Mouse (Mus musculus) testis, adult 2 months (tissue): ENCODE data around the gene Mgat5. TPM values are rescaled to one million over a fixed set of nuclear protein-coding genes. Genes with fewer than 3 reads are reported as not detected.

ENCODE experiments used
- H3K27ac ChIP-seq: fragments of 200-500 bp; 2 replicates; pipeline ENCODE4 v1.5.1; 2012; ENCODE audit warnings: low read depth, low read length; ENCODE audit not compliant: control insufficient read depth, insufficient read depth
- H3K27me3 ChIP-seq: fragments of 200-500 bp; 2 replicates; pipeline ENCODE4 v1.6.1; 2012; ENCODE audit warnings: mild to moderate bottlenecking, low read length, moderate library complexity; ENCODE audit not compliant: control insufficient read depth, insufficient read depth
- H3K36me3 ChIP-seq: fragments of 200-500 bp; 2 replicates; pipeline ENCODE4 v1.6.1; 2012; ENCODE audit warnings: mild to moderate bottlenecking, low read length; ENCODE audit not compliant: control insufficient read depth, insufficient read depth
- H3K4me1 ChIP-seq: fragments of 200-500 bp; 2 replicates; pipeline ENCODE4 v1.6.1; 2012; ENCODE audit warnings: low read length; ENCODE audit not compliant: control insufficient read depth, insufficient read depth
- H3K4me3 ChIP-seq: fragments of 200-500 bp; 2 replicates; pipeline ENCODE4 v1.5.1; 2012; ENCODE audit warnings: low read depth, mild to moderate bottlenecking, low read length, moderate library complexity, mixed read lengths; ENCODE audit not compliant: control insufficient read depth
- CTCF ChIP-seq: fragments of 200-500 bp; IDR thresholded peaks from 2 replicates; pipeline ENCODE4 v1.5.1; 2012; ENCODE audit warnings: low read depth, mild to moderate bottlenecking, inconsistent platforms, low read length, moderate library complexity; ENCODE audit not compliant: control insufficient read depth, insufficient read depth, insufficient replicate concordance
- POLR2A ChIP-seq: fragments of 200-500 bp; IDR thresholded peaks from 2 replicates; pipeline ENCODE4 v1.6.1; 2012; ENCODE audit warnings: low read depth, mild to moderate bottlenecking, inconsistent platforms, low read length, moderate library complexity; ENCODE audit not compliant: control insufficient read depth
- polyA plus RNA-seq: library from polyadenylated mRNA; depleted of rRNA; stranded (reverse); fragments of >200 nt; gene quantifications from 2 replicates; pipeline ENCODE4 v1.2.3, GENCODE M21; 2012

Gene Mgat5
- polyA plus RNA-seq, 1 experiment: 16.2 TPM

DNA sequence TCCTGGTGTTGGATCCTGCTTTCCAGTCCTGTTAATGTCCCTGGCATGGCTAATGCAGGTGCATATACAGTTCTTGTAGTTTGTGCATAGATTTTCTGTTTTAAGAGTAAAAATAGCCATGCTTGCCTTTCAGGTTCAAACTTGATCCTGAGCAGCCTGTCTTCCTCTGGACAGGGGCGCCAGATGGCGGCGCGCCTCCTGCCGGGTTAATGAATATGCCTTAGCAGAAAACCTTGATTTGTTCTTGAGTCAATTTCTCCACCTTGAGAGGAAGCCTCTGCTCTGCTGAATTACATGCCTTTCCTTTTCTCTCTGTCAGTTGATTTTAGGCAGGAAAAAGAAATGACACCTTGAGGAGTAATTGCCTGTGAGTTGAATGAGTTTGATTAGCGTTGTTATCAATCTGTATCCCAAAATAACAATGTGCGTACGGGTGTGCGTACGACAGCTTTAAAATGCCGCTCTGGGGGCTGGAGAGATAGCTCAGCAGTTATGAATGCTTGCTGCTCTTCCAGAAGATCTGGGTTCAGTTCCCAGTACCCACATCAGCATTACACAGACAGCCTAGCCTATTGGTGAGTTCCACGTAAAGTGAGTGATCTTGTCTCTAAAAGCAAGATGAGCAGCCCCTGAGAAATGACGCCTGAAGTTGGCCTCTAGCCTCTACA is 57.5 kb downstream of the Mgat5 start:
- Histone ChIP-seq H3K4me3 (no peak overlapping the region), H3K27ac (no peak overlapping the region), H3K27me3 (no peaks in the 10 kb centered on the region), H3K36me3 (no peaks in the 10 kb centered on the region), H3K4me1 (no peaks in the 10 kb centered on the region)
- TF ChIP-seq CTCF: no peak
- TF ChIP-seq POLR2A: no peak

DNA sequence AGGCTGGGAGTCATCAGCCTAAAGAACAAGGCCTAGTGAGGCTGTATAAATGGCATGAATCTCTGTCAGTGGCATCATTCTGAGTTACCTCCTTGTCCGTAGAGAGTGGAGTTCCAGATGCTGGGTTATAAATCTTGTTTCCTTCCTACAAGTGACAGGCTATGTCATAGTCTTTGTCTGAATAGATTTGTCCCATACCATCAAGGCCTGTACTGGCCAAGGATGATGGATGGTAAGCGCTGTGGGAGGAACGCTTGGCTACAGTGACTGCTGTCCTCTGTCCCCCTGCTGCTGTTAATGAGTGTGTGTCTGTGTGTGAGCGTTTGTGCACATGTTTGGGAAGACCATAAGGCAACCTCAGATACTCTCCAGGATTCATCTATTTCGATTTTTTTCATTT is 63.2 kb downstream of the Mgat5 start:
- Histone ChIP-seq H3K4me1 (no peaks in the 10 kb centered on the region), H3K36me3 (no peaks in the 10 kb centered on the region), H3K27ac (no peak overlapping the region), H3K27me3 (no peaks in the 10 kb centered on the region), H3K4me3 (no peak overlapping the region)
- TF ChIP-seq POLR2A (no peak), CTCF (no peak)

DNA sequence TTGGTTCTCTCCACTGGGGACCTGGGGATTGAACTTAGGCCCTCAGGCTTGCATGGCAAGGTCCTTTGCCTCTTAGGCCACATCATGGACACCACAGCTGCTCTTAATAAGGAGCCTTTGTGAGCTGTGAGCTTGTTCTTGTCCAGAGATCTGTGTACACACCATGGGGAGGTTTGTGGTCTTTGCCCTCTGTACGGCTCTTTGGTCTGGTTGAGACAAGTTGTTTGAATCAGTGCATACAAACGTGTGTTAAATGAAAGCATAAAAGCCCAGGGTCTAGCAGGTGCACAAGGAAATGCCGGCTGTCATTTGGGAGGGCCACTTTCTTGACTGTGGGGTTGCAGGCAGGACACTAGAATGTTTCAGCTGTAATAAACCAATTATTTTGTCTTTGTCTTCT is 64.5 kb downstream of the Mgat5 start:
- no peak overlapping the region for H3K4me3 ChIP-seq
- no peaks in the 10 kb centered on the region for H3K27me3 ChIP-seq
- H3K27ac ChIP-seq: no peak overlapping the region
- TF ChIP-seq CTCF (no peak), POLR2A (no peak)
- H3K4me1 ChIP-seq: no peaks in the 10 kb centered on the region
- H3K36me3 ChIP-seq: no peaks in the 10 kb centered on the region

DNA sequence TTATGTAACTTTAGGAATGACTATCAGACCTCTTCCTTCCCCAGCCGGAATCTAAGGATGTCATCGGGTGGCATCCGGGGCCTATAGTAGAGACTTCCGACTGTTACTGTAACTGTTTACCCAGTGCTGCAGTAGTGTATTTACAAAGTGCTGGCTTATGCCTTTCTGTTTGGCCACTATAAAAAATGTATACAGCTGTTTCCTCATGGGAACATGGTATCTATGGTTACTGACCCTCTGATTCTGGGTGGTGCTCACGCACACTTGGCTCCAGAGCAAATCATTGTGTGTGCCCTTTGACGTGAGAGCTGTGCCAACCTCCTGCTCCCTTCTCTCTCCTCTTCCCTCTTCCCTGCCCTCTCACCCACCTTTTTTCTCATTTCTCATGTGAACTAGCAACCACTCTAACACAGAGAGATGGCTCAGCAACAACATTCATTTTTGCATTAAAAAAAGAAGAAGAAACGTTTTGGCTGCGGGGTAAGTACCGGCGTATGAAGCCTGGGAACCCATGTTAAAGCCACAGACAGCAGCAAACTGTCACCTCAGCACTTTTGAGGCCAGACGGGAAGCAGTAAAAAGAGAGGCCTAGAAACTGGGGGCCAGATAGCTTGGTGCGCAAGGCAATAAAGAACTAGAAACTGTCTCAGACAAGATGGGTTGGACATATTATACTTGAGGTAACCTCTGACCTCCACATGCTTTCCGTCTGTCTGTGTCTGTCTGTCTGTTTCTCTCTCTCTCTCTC is 65.6 kb downstream of the Mgat5 start:
- Histone ChIP-seq H3K36me3 (no peaks in the 10 kb centered on the region), H3K4me3 (no peak overlapping the region), H3K4me1 (no peaks in the 10 kb centered on the region), H3K27me3 (no peaks in the 10 kb centered on the region), H3K27ac (no peak overlapping the region)
- TF ChIP-seq POLR2A (no peak), CTCF (no peak)

DNA sequence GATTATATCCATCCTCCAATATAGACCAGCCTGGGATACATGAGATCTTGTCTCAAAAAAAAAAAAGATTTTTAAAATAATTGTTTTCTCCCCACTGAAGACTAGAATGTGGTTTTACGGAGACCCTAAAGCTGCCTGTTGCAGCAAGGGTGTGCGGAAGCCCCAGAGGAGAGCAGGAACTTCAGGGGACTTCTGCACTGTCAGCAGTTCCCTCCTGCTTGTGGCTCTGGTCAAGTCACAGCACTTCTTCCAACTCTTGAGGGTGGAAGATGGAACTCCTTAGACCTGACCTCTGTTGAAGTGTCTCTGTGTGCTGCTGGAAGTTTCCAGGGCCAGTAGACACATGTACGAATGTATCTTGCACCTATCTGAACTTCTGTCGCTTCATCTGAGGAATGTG is 66.3 kb downstream of the Mgat5 start:
- no peaks in the 10 kb centered on the region for H3K36me3 ChIP-seq
- H3K4me1 ChIP-seq: no peaks in the 10 kb centered on the region
- H3K27me3 ChIP-seq: no peaks in the 10 kb centered on the region
- H3K4me3 ChIP-seq: no peak overlapping the region
- TF ChIP-seq CTCF: no peak
- TF ChIP-seq POLR2A: no peak
- H3K27ac ChIP-seq: no peak overlapping the region

DNA sequence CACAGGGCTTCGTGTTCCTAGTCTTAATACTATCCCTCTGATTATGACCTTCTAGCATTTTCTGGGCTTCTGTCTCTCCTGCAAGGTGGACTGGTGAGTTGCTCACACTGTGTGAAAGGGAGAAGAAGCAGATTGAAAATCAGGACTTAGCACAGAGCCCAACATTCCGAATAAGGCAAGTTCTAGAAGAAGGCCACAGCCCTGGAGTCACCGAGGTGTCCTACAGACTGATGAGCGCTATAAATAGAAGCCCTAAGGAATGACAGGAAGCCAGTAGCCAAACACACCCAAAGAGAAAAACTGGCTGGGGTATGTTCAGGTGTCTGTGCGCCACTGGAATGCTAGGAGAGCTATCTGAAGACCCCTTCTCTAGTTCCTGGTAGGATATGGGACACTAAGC is 68.5 kb downstream of the Mgat5 start:
- no peak overlapping the region for H3K4me3 ChIP-seq
- no peaks in the 10 kb centered on the region for H3K36me3 ChIP-seq
- H3K27ac ChIP-seq: no peak overlapping the region
- no peaks in the 10 kb centered on the region for H3K4me1 ChIP-seq
- TF ChIP-seq POLR2A: no peak
- no peak for TF ChIP-seq CTCF
- no peaks in the 10 kb centered on the region for H3K27me3 ChIP-seq

DNA sequence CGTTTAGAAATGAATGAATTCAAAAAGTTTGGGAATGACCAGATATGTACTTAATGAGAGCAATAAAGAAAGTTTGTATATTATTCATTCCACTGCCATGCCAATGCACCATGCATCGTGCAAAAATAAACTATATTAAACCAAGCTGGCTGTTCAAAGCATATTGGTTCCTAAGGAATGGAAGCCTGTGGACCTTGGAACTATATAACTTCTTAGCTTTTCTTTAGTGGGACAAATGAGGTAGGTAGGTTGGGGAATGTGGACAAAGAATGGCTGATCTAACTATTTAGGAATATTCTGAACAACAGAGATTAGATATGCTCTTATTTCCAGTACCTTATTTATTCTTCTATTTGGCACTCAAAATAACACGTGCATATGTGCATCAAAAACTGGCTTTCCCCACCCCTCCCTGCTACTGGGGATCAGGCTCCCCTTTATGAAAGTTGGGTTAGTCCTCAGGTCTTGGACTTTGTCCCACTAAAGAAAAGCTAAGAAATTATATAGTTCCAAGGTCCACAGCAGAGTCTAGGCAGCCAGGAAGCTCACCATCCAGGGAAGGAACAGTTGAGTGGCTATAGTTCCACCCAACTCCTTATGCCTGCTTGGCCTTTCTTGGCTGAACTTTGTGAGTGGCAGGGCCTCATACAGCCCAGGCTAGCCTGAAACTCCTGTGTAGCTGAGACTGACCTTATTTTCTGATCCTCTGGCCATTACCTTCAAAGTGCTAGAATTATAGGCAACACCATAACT is 70.9 kb downstream of the Mgat5 start:
- no peaks in the 10 kb centered on the region for H3K4me1 ChIP-seq
- no peak overlapping the region for H3K4me3 ChIP-seq
- no peaks in the 10 kb centered on the region for H3K36me3 ChIP-seq
- no peak overlapping the region for H3K27ac ChIP-seq
- H3K27me3 ChIP-seq: no peaks in the 10 kb centered on the region
- no peak for TF ChIP-seq POLR2A
- TF ChIP-seq CTCF: no peak
